Mouse (Mus musculus) T-cell, adult 2 months (primary cell): ENCODE data around the gene Fcmr.

Experiments
- DNase-seq: peaks from one replicate; pipeline ENCODE4 v3.0.0; 2022; ENCODE audit warnings: low spot score

The Fcmr gene

DNA sequence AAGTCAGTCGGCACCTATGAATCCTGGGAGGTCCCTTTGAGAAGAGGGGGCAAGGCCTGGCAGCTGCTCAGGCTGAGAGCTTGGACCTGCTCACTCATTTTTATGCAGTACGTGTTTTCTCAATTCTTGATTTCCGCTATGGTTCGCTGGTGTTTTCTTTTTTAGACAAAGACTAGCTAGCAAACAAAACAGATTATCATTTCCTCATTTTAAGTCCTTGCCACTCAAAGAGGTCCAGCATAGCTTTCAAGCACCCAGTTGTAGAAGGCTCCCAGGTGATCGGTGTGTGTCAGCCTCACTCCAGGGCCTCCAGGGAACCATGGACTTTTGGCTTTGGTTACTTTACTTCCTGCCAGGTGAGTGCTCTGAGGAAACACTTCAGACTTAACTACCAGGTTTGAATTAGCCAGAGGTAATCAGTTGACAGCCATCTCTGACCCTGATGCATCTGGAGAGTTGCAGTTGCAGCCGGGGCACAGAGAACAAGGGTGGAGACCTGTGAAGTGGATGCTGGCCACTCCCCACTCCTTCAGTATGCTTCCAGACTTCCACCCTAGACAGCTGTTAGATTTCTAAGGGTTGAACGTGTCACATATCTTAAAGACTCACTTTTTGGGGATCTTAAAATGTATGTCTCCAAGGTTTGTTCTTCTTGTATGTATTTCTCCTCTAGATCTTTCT is at the start of gene Fcmr:
TSS of gene Fcmr (plus strand) at position 129 of the 681 bp plus-strand sequence.
- DNase-seq: no peak

DNA sequence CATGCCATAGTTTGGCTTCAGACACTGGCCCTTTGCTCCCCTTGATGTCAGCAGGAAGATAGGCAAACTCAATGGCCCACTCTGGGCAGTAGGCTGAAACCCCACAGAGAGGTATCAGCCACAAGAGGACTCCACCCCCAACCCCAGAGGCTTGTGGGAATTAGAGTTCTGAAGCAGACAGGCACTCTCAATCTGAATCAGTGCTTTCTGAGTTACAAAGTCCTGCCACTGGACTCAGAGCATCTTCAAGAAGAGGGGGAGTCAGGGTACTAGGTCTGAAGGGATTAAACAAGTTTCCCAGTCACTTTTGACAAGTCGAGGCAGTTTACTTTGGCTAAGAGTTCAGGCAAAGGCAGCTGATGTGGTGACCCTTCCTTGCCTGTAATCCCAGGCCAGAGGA is 45.7 kb upstream of the Fcmr start:
- DNase-seq: no peak

DNA sequence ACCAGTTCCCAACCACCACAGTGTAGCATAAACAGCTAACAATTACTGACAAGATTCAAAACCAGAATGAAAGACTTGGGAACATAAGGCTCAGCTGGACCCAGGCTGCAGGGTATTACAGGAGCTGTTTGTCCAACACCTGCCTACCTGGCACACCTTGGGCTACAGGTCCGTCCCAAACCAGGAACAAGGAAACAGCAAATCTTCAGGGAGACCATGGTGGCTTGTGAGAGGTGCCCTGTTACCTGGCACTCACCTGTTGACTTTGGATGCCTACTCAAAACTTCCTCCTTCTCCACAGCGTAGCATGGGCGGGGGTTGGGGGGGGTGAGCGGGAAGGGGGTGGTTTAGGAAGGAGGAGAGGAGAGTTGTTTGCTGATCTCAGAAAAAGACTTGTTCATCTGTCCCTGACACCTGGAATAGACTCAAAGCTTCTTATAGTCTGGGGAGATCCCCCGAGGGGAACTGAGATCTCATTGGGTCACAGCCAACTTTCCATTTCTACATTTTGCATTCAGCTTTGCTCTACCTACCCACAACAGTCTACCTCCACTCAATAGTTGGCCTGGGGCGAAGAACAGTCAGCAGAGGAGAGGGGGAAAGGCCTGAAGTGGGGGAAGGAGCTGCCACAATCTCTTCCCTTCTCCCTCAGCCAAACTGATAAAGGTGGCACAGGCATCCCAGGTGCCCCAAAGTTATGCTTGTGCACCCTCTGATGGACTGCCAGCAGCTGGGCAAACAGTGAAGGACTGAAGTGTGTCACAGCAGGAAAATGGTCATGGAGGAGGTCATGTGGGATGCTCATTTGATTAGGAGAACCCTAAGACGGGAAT is 44.9 kb upstream of the Fcmr start:
- DNase-seq: no peak

DNA sequence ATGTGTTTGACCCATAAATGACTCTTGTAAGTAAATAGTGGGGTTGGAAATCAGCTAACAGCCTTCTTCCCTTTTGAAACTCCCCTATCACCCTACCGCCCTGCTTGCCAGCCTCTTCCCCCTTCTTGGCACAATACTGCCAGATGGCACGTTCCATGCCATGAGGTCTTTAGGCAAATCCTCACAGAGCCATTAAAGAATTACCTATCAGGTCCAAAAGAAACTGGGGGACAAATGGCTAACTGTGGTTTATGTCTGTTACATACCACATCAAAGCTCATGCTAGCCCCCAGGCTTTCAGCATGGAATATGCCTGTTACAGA is 44.4 kb upstream of the Fcmr start:
- no peak for DNase-seq

DNA sequence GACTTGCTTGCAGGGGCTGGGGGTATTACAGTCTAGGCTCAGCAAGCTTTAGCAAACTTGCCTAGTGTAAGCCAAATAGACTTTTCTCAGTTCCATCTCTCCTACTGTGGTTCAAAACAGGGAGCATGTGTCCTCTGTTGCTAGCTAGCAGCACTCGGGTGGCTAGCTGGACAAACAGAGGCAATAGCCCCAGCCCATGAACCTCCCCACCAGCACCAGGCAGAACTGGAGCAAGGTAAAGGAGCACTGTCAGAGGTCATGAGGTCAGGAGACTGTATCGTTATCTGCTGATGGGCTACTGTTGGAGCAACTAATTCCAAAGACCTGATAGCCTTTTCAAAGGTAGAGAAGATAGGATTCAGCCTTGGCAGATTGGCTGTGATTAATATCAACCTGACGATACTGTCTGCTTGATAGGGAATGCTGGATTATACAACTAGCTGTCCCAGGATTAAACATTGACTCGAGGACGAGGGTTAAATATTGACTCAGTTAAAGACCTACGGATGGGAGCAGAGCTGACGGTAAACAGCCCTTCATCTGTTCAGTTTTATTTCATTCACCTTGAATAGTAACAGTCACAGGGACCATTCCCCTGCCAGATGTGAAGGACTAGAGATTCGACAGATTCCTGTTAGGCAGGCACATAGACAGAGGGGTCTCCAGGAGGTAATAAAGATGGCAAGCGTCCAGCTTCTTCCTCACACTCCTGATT is 43.4 kb upstream of the Fcmr start:
- no peak for DNase-seq

DNA sequence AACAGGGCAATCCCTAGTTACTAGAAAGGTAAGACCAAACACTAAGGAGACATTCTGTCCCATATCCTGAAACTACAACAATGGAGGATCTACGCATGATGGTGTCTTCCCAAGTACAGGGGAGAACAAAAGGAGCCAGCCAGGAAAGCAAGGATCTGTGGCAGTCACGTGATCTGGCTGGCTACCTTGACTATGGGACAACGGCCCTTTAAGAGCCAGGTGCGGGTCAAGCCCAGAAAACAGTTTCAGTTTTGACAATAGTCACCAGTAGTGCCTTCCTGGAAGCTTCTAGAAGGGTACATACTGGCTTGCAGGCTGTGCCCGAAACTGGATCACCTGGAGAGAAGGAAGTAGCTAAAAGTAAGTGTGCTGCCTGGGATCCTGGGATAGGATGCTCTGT is 39.0 kb upstream of the Fcmr start, which contains the start of gene Pigr:
TSS of gene Pigr (plus strand) at position 237 of the 400 bp plus-strand sequence.
- no peak for DNase-seq

DNA sequence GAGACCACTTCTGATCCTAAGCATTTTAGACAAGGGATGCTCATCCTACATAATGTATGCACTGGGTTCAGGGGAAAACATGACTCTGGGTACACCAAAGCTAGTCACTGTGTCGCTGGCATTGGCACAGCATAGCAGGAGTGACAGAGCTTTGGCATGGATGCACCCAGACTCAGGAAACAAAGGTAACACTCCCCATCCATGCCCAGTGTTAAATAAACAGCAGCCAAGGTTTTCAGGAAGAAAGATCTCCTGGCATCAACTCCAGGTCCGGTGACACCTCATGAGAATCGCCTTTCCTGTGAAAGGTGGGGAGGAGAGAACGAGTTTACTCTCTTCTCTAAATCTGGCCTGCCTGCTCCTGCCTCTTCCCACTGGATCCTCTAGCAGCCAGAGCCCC is 36.8 kb upstream of the Fcmr start:
- DNase-seq: no peak

DNA sequence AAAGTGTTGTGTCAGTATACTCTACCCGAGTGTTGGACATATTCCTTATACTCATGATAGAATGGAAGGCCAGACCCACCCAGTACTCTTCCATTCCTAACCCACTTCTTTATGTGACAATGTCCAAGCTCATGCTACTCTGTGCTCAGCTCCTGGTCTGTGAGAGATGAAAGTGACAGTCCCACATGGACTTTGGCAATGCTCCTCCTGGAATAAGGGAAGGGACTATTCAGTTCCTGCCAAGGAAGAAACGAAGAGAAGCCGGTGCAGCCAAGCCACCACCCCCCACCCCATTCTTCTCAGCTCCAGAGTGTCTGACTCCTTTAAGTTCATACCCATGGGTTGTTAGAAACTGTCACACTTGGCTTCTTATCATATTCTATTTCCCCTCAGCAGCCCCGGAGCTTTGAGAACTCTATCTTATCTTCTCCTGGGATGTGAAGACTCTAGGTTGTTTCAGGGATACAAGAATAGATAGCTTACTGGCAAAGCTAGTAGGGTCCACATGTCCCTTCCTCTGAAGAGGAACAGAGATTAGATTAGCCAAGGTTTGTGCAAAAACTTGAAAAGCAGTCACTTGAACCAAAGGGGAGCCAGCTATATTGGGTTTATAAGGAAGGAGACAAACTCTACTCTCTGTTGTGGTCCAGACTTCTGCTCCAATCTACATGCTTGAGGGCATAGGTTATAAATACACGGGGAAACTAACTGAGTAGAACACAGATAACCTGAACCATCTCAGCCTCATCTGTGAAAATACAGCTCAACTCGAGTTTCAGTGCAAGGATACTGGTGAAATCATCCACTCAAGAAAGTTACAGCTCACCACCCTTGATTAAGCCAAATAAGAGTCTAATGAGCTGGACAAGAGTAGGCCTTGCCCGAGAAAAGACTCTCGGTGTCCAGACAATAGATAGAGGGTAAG is 35.3 kb upstream of the Fcmr start:
- no peak for DNase-seq

DNA sequence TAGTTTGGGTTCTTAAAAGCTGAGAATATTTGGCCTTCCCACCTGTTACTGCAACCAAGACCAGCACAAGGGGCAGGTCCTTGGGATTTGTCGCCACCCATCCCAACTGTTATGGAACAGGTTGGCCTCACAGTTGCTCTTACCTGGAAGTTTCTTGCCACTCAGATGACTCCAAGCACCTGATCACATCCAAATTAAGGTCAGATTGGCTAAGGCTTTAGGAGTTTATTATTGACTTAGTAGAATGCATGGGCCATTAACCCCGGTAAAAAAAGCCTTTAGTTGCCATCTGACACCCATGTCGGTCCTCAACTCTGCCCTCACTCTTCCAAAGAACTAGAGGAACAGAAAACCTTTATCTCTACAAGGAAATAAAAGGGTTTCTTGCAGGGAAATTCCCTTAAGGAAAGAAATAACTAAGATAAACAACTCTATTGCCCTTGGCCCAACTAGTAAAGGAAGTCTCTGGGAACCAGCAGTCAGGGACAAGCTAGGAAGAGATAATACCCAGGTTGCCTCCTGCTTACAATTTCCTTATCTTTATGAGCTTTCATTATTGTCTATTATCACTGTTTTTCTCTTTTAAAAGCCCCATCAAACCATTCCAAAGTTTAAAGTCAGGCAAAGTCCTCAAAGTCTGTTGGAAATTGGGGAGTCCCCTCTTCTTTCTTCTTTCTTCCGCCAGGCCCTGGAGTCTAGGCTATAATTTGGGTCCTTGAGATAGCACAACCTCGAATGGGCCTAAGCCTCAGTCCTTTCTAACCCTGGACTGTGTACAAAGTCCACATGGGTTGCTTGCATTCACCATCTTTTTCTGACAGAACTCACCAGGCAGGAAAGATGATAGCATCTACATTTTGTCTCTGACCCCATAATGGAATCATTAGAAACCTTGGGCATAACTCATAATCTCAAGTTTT is 33.0 kb upstream of the Fcmr start:
- no peak for DNase-seq

DNA sequence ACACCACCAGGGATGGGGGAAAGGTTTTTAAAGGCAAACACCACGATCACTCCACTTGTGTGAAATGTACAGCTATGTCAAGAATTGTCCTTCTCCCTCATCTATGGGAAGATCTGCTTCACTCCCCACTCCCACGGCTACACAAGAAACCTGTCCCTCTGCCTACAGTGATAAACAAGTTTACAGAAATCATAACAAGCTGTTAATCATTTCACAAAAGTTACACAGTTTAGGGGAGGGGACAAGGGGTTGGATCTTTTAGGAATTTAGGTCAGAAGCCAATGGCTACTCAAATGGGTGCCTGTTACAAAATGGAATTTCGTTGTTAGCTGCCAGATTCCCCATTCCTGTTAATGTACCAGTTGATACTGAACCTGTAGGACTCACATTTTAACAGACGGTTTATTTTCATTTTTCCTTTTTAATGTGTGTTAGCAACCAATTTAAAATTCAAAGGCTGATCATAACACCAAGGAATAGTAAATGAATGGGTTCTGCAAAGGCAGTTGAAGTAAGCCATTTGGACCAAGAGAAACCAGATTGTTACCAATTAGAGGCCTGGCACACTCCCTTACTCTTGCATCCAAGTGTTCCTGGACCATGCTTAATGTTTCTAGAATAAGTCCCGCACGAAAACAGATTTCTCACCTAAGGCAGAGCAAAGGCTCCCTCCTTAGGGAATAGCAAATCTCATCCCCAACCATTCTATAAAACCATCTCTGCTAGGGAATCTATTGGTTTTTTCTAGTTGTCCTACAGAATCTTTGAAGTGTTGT is 30.1 kb upstream of the Fcmr start:
- no peak for DNase-seq

DNA sequence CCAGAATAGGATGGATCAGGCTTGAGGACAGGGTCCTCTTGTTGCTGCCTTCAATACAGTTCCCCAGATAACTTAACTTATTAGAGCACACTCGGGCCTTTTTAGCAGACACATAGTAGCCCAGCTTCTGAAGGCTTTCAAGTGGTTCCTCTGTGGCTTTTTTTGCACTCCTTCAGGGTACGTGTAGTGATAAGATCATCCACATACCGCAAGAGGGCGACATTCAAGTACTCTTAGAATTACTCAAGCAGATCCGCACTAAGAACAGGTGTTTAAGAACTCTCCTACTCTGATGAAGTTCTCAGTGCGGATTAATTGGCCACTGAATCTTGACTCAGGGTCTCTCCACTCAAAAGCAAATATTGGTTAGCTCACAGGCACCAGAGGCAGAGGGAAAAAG is 27.2 kb upstream of the Fcmr start:
- peak; percentile 36 for DNase-seq

DNA sequence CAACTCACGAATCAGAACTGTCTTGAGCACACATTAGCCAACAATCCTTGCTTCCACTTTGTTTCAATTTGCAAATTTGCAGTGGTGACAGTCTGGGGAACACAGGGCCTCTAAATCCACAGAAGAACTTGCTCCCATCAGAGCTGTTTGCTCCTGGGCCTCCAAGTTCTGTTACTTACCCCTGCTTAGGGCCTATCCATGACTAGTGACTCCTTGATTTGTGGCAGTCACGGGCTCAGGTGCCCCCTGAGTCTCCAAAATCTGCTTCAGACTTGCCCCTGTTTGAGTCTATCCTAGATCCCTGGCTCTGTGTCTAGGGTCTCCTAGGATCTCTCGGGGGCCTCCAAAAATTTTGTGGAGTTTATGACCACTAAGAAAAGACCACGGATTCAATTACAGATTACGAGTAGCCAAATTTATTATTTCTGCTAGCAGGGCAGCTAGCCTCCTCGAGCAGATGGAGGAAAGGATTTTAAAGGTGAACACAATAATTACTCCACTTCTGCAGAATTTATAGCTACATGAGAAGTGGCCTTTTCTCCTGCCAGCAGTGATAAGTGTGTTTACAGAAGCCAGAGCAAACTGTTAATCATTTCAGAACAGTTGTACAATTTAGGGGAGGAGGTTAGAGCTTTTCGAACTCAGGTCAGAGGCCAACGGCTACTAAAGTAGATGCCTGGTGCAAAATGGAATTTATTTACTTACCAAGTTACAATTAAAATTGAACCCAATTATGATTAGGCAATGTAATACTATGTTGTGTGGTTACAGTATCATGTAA is 24.7 kb upstream of the Fcmr start:
- no peak for DNase-seq

DNA sequence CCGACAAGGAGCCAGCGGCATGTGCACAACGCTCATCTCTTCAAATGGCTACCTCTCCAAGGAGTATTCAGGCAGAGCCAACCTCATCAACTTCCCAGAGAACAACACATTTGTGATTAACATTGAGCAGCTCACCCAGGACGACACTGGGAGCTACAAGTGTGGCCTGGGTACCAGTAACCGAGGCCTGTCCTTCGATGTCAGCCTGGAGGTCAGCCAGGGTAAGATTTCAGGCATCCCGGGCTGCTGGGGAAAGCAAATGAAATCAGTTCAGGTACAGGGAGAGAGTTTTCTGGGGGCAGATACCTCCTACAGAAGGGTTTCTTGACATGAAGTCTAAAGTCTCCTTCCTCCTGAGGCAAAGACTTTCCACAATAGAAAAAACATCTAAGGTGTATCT is 23.8 kb upstream of the Fcmr start:
- DNase-seq: no peak

DNA sequence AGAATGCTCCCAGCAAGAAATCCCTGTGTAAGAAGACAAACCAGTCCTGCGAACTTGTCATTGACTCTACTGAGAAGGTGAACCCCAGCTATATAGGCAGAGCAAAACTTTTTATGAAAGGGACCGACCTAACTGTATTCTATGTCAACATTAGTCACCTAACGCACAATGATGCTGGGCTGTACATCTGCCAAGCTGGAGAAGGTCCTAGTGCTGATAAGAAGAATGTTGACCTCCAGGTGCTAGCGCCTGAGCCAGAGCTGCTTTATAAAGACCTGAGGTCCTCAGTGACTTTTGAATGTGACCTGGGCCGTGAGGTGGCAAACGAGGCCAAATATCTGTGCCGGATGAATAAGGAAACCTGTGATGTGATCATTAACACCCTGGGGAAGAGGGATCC is 21.0 kb upstream of the Fcmr start:
- no peak for DNase-seq

DNA sequence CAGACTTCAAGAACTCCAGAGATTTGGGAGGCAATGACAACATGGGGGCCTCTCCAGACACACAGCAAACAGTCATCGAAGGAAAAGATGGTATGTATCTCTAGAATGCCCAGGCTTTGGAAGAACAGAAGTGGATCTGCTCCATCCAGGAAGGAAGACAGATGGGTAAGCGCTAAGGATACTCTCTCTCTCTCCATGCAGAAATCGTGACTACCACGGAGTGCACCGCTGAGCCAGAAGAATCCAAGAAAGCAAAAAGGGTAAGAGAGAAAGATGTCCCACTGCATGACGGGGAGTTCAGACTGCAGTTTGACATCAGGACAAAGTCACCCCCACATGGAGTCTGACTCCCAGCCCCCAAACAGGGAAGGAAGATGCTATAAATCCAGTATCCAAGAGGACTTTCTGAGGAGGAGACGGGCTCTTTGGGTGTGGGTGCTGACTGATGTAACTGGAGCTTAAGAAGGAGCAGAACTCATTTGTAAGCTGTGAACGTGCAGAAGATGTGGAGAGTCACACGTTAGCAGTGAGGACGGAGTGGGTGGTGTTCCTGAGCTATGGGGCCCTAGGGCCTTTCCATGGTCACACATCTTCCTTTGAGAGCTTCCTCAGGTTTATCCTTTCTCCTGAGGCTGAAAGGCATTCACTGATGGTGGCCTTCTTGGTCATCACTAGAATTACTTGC is 15.8 kb upstream of the Fcmr start:
- no peak for DNase-seq

DNA sequence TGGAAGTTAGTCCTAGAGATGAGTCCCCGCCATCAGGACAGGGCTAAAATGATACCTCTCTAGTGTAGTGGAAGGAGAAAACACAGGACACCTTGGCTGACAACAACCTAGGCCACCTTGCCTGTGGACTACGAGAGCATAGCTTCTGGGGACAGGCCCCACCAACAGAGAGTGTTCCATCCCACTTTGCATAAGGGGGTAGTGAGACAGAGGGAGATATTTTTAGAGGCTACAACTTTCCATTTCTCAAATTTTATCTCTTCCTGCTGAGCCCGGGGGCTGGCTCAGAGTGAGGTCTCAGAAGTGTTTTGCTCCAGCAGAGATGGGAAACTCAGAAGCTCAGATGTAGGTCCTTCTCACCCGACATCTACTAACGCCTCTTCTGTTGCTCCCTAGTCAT is 15.1 kb upstream of the Fcmr start:
- DNase-seq: no peak

DNA sequence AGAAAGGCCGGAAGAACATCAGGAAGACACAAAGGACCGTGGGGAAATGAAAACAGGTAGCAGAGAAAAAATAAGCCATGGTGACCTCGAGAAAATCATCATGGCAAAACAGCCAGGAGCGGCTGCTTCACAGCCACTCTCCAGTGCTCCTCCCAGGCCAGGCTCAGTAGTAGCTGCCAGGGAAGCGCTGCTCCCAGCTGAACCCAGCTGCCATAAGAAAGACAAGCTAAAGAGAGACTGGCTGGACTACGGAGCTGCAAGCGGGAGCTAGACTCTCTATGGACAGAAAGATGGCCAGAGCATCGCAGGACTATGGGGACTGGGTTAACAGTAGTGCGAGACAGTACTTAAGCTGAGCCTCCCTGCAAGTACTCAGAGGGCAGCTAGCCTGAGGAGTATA is 10.7 kb upstream of the Fcmr start:
- DNase-seq: no peak

DNA sequence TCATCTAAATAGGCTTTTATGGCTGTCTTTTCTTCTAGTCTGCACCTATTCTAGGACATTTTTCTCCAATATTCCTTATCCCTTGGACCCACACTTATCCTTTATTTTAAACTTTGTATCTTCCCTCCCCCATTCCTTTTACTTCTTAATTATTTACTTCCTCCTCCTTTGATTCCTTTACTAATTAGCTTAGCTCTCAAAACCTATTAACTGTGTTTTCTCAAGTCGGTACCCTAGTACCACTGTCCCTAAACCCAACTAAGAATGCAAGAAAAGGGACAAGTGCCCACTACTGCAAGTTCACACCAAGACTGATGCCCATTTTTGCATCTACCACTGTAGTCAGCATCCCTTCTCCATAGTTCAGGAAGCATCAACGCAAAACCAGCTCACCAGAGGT is 9.7 kb upstream of the Fcmr start:
- no peak for DNase-seq

DNA sequence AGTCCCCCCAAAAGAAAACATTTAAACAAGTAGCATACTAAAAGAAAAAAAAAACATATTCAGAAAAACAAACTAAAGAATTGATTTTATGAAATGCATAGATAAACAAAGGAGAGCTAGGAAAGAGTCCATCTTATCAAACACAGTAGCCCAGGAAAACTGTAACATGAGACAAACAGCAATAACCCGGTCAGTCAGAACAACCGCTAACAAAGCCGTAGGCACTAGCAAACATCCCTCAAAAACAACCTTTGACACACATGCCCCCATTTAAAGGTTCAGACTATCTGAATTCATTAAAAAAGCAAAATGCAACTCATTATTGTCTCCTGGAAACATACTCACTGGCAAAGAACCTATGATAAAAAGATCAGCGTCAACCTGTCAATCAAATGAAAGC is 8.0 kb upstream of the Fcmr start:
- DNase-seq: no peak
